Mouse (Mus musculus) midbrain, embryonic 11.5 days (tissue): ENCODE measurements around the gene 5031439G07Rik. TPM values are rescaled to one million over a fixed set of nuclear protein-coding genes. Genes with fewer than 3 reads are reported as not detected.
A peak's percentile ranks its signal among the peaks of the same experiment; 100 is the strongest.

ENCODE experiments used
- ATAC-seq: fragments of 200-750 bp; cut with Nextera tagmentation; 2 replicates; pipeline ENCODE4 v1.8.0; 2017; ENCODE audit warnings: moderate TSS enrichment, moderate library complexity; ENCODE audit not compliant: low FRiP score
- DNase-seq: peaks from one replicate; pipeline ENCODE4 v3.0.0; 2015; ENCODE audit warnings: low spot score; ENCODE audit errors: missing footprints
- H3K27ac ChIP-seq: fragments of 300-500 bp; sonication (generic); 2 replicates; pipeline ENCODE4 v1.5.1; 2014; ENCODE audit warnings: low read depth, low read length
- H3K27me3 ChIP-seq: fragments of 300-500 bp; sonication (generic); 2 replicates; pipeline ENCODE4 v1.6.1; 2014; ENCODE audit warnings: mild to moderate bottlenecking, low read length, moderate library complexity, mixed read lengths; ENCODE audit not compliant: control insufficient read depth, insufficient read depth
- H3K36me3 ChIP-seq: fragments of 300-500 bp; sonication (generic); 2 replicates; pipeline ENCODE4 v1.6.1; 2014; ENCODE audit warnings: mild to moderate bottlenecking, low read length, moderate library complexity, mixed read lengths; ENCODE audit not compliant: control insufficient read depth, insufficient read depth
- H3K4me1 ChIP-seq: fragments of 300-500 bp; sonication (generic); 2 replicates; pipeline ENCODE4 v1.6.1; 2014; ENCODE audit warnings: low read length; ENCODE audit not compliant: control insufficient read depth, insufficient read depth
- H3K4me2 ChIP-seq: fragments of 300-500 bp; sonication (generic); 2 replicates; pipeline ENCODE4 v1.6.1; 2014; ENCODE audit warnings: mild to moderate bottlenecking, moderate library complexity
- H3K4me3 ChIP-seq: fragments of 300-500 bp; sonication (generic); 2 replicates; pipeline ENCODE4 v1.5.1; 2014; ENCODE audit warnings: low read depth, low read length
- H3K9ac ChIP-seq: fragments of 300-500 bp; sonication (generic); 2 replicates; pipeline ENCODE4 v1.6.1; 2014; ENCODE audit warnings: low read length
- H3K9me3 ChIP-seq: fragments of 300-500 bp; sonication (generic); 2 replicates; pipeline ENCODE4 v1.6.1; 2016; ENCODE audit warnings: low read length; ENCODE audit not compliant: control insufficient read depth
- WGBS: fragments of 180-500 bp; shearing (Covaris S2); extraction: QIAGEN DNeasy Blood & Tissue Kit; methylation state at CpG from one replicate; pipeline ENCODE4 v1.1.7; 2014; 5-methylcytosine and 5-hydroxymethylcytosine counted together
- polyA plus RNA-seq: library from polyadenylated mRNA; unstranded; fragments of >200 nt; fragmentation: Nextera tagmentation; extraction: Ambion mirVana; gene quantifications from 2 replicates; pipeline ENCODE4 v1.2.1, GENCODE M21; 2014

5031439G07Rik gene
- polyA plus RNA-seq, 1 experiment from 2014 or later, result 17.2 TPM

GRCm38 (mm10) chr15:84950053-84950452 is 38.3 kb downstream of the 5031439G07Rik start:
- Histone ChIP-seq H3K4me3 (no peak overlapping the region), H3K27ac (no peak overlapping the region), H3K4me2 (no peak overlapping the region), H3K9me3 (no peaks in the 10 kb centered on the region), H3K4me1 (no peaks in the 10 kb centered on the region), H3K9ac (no peak overlapping the region), H3K27me3 (no peaks in the 10 kb centered on the region), H3K36me3 (peaks cover 7% of the 10 kb centered on the region)
- DNase-seq (no peak), ATAC-seq (no peak)
- 86% methylated on average over 4 of the region's 4 CpGs for WGBS

- no peaks in the 10 kb centered on the region for H3K4me1 ChIP-seq
- H3K27me3 ChIP-seq, result no peaks in the 10 kb centered on the region
- ATAC-seq (no peak), DNase-seq (no peak)
- H3K27ac ChIP-seq, result no peak overlapping the region
- 94% methylated on average over 14 of the region's 14 CpGs for WGBS
- no peak overlapping the region for H3K4me2 ChIP-seq
- H3K9ac ChIP-seq, result no peak overlapping the region
- H3K9me3 ChIP-seq, result no peaks in the 10 kb centered on the region
- no peak overlapping the region for H3K4me3 ChIP-seq
- H3K36me3 ChIP-seq, result peaks cover 4% of the 10 kb centered on the region
Observed at GRCm38 (mm10) chr15:84948990-84949389, 39.4 kb downstream of the 5031439G07Rik start.

- Histone ChIP-seq H3K4me3 (no peak overlapping the region), H3K9ac (no peak overlapping the region), H3K9me3 (no peaks in the 10 kb centered on the region), H3K4me2 (no peak overlapping the region), H3K27me3 (no peaks in the 10 kb centered on the region), H3K27ac (no peak overlapping the region), H3K36me3 (peaks cover 15% of the 10 kb centered on the region), H3K4me1 (no peaks in the 10 kb centered on the region)
- DNase-seq, result peak; percentile 77
- ATAC-seq, result no peak
- 88% methylated on average over 5 of the region's 5 CpGs for WGBS
Observed at GRCm38 (mm10) chr15:84944319-84944718, 44.0 kb downstream of the 5031439G07Rik start.

- no peak overlapping the region for H3K4me2 ChIP-seq
- H3K9ac ChIP-seq, result no peak overlapping the region
- no peaks in the 10 kb centered on the region for H3K27me3 ChIP-seq
- peaks cover 24% of the 10 kb centered on the region for H3K36me3 ChIP-seq
- DNase-seq, result no peak
- no peak overlapping the region for H3K27ac ChIP-seq
- H3K9me3 ChIP-seq, result no peaks in the 10 kb centered on the region
- ATAC-seq, result no peak
- H3K4me1 ChIP-seq, result no peaks in the 10 kb centered on the region
- no peak overlapping the region for H3K4me3 ChIP-seq
- 77% methylated on average over 11 of the region's 11 CpGs for WGBS
Observed at GRCm38 (mm10) chr15:84942647-84943285, 45.6 kb downstream of the 5031439G07Rik start.

- WGBS, result 74% methylated on average over 12 of the region's 12 CpGs
- Histone ChIP-seq H3K4me3 (no peak overlapping the region), H3K27ac (no peak overlapping the region), H3K9ac (no peak overlapping the region), H3K36me3 (peaks cover 37% of the 10 kb centered on the region), H3K4me1 (no peaks in the 10 kb centered on the region), H3K9me3 (no peaks in the 10 kb centered on the region), H3K27me3 (no peaks in the 10 kb centered on the region), H3K4me2 (no peak overlapping the region)
- DNase-seq (no peak), ATAC-seq (no peak)
Observed at GRCm38 (mm10) chr15:84940102-84940501, 48.2 kb downstream of the 5031439G07Rik start.

- WGBS, result 94% methylated on average over 16 of the region's 16 CpGs
- H3K4me2 ChIP-seq, result no peak overlapping the region
- no peak for DNase-seq
- no peak overlapping the region for H3K27ac ChIP-seq
- H3K4me3 ChIP-seq, result no peak overlapping the region
- no peak for ATAC-seq
- peaks cover 44% of the 10 kb centered on the region for H3K36me3 ChIP-seq
- no peaks in the 10 kb centered on the region for H3K4me1 ChIP-seq
- no peaks in the 10 kb centered on the region for H3K9me3 ChIP-seq
- H3K9ac ChIP-seq, result no peak overlapping the region
- no peaks in the 10 kb centered on the region for H3K27me3 ChIP-seq
Observed at GRCm38 (mm10) chr15:84934901-84935300, 53.5 kb downstream of the 5031439G07Rik start.

- DNase-seq, result no peak
- H3K4me2 ChIP-seq, result no peak overlapping the region
Observed at GRCm38 (mm10) chr15:84932351-84932750, 56.0 kb downstream of the 5031439G07Rik start.

GRCm38 (mm10) chr15:84925495-84926018 is 62.8 kb downstream of the 5031439G07Rik start:
- Histone ChIP-seq H3K4me1 (peaks cover 19% of the 10 kb centered on the region), H3K4me3 (no peak overlapping the region), H3K27me3 (no peaks in the 10 kb centered on the region), H3K9me3 (no peaks in the 10 kb centered on the region), H3K36me3 (peaks cover 7% of the 10 kb centered on the region; the same call in 1 of the 2 replicates), H3K27ac (no peak overlapping the region), H3K9ac (no peak overlapping the region), H3K4me2 (peak overlapping the region; percentile 52)
- DNase-seq, result peak; percentile 79
- WGBS, result 47% methylated on average over 1 of the region's 1 CpGs
- ATAC-seq, result no peak

More at GRCm38 (mm10) chr15:84932351-84932750, 56.0 kb downstream of the 5031439G07Rik start:
- no peaks in the 10 kb centered on the region for H3K4me1 ChIP-seq
- 82% methylated on average over 5 of the region's 5 CpGs for WGBS
- H3K36me3 ChIP-seq, result peaks cover 33% of the 10 kb centered on the region
- no peak for ATAC-seq
- H3K27ac ChIP-seq, result no peak overlapping the region
- H3K27me3 ChIP-seq, result no peaks in the 10 kb centered on the region
- no peak overlapping the region for H3K4me3 ChIP-seq
- H3K9me3 ChIP-seq, result no peaks in the 10 kb centered on the region
- no peak overlapping the region for H3K9ac ChIP-seq

GRCm38 (mm10) chr15:84924781-84925315 is 63.5 kb downstream of the 5031439G07Rik start:
- DNase-seq (peak; percentile 95), ATAC-seq (no peak)
- Histone ChIP-seq H3K27me3 (no peaks in the 10 kb centered on the region), H3K9ac (peak overlapping the region; percentile 97), H3K4me2 (peak overlapping the region; percentile 52), H3K4me1 (peaks cover 19% of the 10 kb centered on the region), H3K36me3 (peaks cover 7% of the 10 kb centered on the region; the same call in 1 of the 2 replicates), H3K4me3 (peak overlapping the region; percentile 97), H3K27ac (no peak overlapping the region), H3K9me3 (no peaks in the 10 kb centered on the region)
- 18% methylated on average over 9 of the region's 9 CpGs for WGBS
